Mouse (Mus musculus) embryonic stem cell, embryonic (primary cell): ENCODE measurements at regions not wholly inside any gene's neighbourhood (a gene's known extent, or its start where the extent isn't known, plus 50 kb on each side); places are given as distances from the start of the nearest gene placed in this dataset.

Experiments used
- CTCF ChIA-PET, 4 experiments: fragments of 300-600 bp in 2 of 4; fragments of 350-600 bp in 2 of 4; sonication (Branson Sonifier 250); formaldehyde crosslinking; loops; one replicate each; lab custom pipeline; 2022; ENCODE audit warnings: inconsistent platforms in 2 of 4; lab: Charles Lee
- POLR2A ChIA-PET, 4 experiments: fragments of 300-600 bp in 2 of 4; fragments of 350-600 bp in 2 of 4; sonication (Branson Sonifier 250); formaldehyde crosslinking; loops; one replicate each; lab custom pipeline; 2022; ENCODE audit warnings: antibody characterized with exemption in 4 of 4, inconsistent platforms in 1 of 4; lab: Charles Lee

- POLR2A ChIA-PET = interaction anchor here in 2 of 4 experiments (0.6 to 1.5 kb wide), 4 partner anchors 8 to 1133 kb away, joined by 3 to 7 read pairs (median 3); no protein-coding TSS in a partner anchor
- CTCF ChIA-PET = interaction anchor here (0.5 to 3.8 kb wide), 34 partner anchors 9 to 845 kb away, joined by 3 to 32 read pairs (median 4); partner anchors contain the start of gene Barx2 (in 4 of the 4)
Measured at GRCm38 (mm10) chr9:31559506-31560225, 95.4 kb upstream of the Tmem45b start.

GRCm38 (mm10) chr9:31543691-31544052 is 79.4 kb upstream of the Tmem45b start:
- ChIA-PET POLR2A (interaction anchor here (0.6 to 1.1 kb wide), 16 partner anchors 24 to 421 kb away, joined by 3 to 6 read pairs (median 4); no protein-coding TSS in a partner anchor), CTCF (interaction anchor here (0.5 to 2.6 kb wide), 62 partner anchors 10 to 754 kb away, joined by 3 to 42 read pairs (median 4); partner anchors contain the start of genes Adamts8 (in 1 of the 4) and Nfrkb (in 1 of the 4))

- POLR2A ChIA-PET = interaction anchor here (0.6 to 1.1 kb wide), 15 partner anchors 23 to 420 kb away, joined by 3 to 6 read pairs (median 4); no protein-coding TSS in a partner anchor
- CTCF ChIA-PET = interaction anchor here (0.5 to 2.6 kb wide), 66 partner anchors 11 to 754 kb away, joined by 3 to 42 read pairs (median 4); partner anchors contain the start of genes Adamts8 (in 1 of the 4) and Nfrkb (in 1 of the 4)
Measured at GRCm38 (mm10) chr9:31542909-31543690, 78.8 kb upstream of the Tmem45b start.

- POLR2A ChIA-PET = no interaction called here
- CTCF ChIA-PET = interaction anchor here (0.6 to 2.6 kb wide), 5 partner anchors 123 to 605 kb away, joined by 3 to 18 read pairs (median 6); no protein-coding TSS in a partner anchor
Measured at GRCm38 (mm10) chr9:31541615-31542191, 77.4 kb upstream of the Tmem45b start.

- CTCF ChIA-PET = no interaction called here
Measured at GRCm38 (mm10) chr9:31538458-31539210, 74.4 kb upstream of the Tmem45b start.

GRCm38 (mm10) chr9:31529021-31529420 is 64.8 kb upstream of the Tmem45b start:
- ChIA-PET POLR2A (no interaction called here), CTCF (interaction anchor here in 2 of 4 experiments (0.5 to 2.3 kb wide), 2 partner anchors 15 to 124 kb away, joined by 5 to 8 read pairs; no protein-coding TSS in a partner anchor)

More at GRCm38 (mm10) chr9:31538458-31539210, 74.4 kb upstream of the Tmem45b start:
- POLR2A ChIA-PET = interaction anchor here in 1 of 4 experiments (0.6 kb wide), 1 partner anchor 24 kb away, joined by 3 read pairs; no protein-coding TSS in a partner anchor

- ChIA-PET POLR2A (interaction anchor here in 1 of 4 experiments (1.9 kb wide), 1 partner anchor 14 kb away, joined by 8 read pairs; no protein-coding TSS in a partner anchor), CTCF (interaction anchor here in 2 of 4 experiments (0.6 to 2.3 kb wide), 4 partner anchors 16 to 238 kb away, joined by 3 to 5 read pairs (median 4); no protein-coding TSS in a partner anchor)
Measured at GRCm38 (mm10) chr9:31527216-31527615, 63.0 kb upstream of the Tmem45b start.
